Mouse (Mus musculus) large intestine, adult 2 months (tissue): ENCODE results near the gene Tnip1. TPM values are rescaled to one million over a fixed set of nuclear protein-coding genes. Genes with fewer than 3 reads are reported as not detected.
"Not testable (repeated sequence)": the region's sequence is repeated elsewhere in the genome, so short reads cannot be mapped to it uniquely, and the experiment has no call there.

Source experiments
- DNase-seq: peaks from one replicate; pipeline ENCODE4 v3.0.0-alpha.2; 2012; ENCODE audit warnings: low read depth, low spot score
- WGBS: fragments of 180-500 bp; shearing (Covaris S2); methylation state at CpG from one replicate; pipeline ENCODE4 v1.1.7; 2018; 5-methylcytosine and 5-hydroxymethylcytosine counted together
- polyA plus RNA-seq: library from polyadenylated mRNA; depleted of rRNA; stranded (reverse); fragments of >200 nt; gene quantifications from 2 replicates; pipeline ENCODE4 v1.2.3, GENCODE M21; 2012

The Tnip1 gene
- polyA plus RNA-seq, 1 experiment: 49.6 TPM

GRCm38 (mm10) chr11:54917461-54917860 is 45.3 kb downstream of the Tnip1 start:
- 91% methylated on average over 7 of the region's 7 CpGs for whole genome bisulfite sequencing
- no peak for DNase-seq

- WGBS: 88% methylated on average over 5 of the region's 5 CpGs
- DNase-seq: no peak
Measured at GRCm38 (mm10) chr11:54913841-54914240, 48.9 kb downstream of the Tnip1 start.

GRCm38 (mm10) chr11:54912503-54913316 is 50.0 kb downstream of the Tnip1 start:
- no peak for DNase-seq
- WGBS: 87% methylated on average over 9 of the region's 9 CpGs

- no peak for DNase-seq
- 84% methylated on average over 7 of the region's 7 CpGs for WGBS
Measured at GRCm38 (mm10) chr11:54911671-54912502, 50.8 kb downstream of the Tnip1 start.

GRCm38 (mm10) chr11:54911201-54911600 is 51.5 kb downstream of the Tnip1 start:
- DNase-seq: no peak
- 89% methylated on average over 3 of the region's 3 CpGs for WGBS

DNA sequence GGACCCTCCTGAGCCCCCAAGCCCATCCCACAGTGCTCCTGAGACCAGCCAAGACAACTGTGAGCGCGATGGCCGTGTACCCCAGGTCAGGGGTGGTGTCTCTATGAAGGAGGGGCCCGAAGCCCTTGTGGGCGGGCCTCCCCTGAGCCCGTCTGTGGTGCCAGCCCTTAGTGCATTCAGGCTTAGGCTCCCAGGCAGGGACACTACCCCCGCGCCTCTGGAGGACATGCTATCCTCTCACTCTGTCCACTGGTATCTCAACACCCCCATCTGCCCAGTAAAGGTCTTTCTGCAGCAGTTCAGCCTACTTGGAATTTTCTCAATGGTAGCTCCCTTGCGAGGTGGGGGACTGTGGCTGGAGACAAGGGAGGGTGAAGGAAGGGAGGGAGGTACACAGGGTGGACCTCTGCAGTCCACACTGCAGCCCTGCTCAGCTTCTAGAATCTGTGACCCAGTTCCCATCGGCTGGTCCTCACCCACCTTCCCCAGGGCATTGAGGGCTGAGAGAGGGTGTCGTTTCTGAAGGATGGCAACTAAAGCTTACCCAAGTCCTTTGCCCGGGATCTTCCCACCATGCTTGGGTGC is 52.5 kb downstream of the Tnip1 start:
- 85% methylated on average over 12 of the region's 12 CpGs for WGBS

DNA sequence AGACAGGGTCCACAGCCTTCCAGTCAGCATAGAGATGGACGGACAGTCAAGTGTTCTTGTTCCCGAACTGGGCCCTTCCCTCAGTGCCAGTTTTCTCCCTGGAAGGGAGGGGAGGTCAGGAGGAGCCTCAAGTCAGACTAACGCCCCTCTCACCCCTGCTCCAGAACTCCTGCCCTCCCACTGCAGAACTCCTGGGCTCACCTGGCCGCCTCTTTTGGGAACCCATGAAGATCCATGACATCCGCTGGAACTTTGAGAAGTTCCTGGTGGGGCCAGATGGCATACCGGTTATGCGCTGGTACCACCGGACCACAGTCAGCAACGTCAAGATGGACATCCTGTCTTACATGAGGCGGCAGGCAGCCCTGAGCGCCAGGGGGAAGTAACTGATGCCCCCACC is 53.4 kb downstream of the Tnip1 start:
- whole genome bisulfite sequencing: 93% methylated on average over 11 of the region's 11 CpGs

More for the DNA sequence above, 52.5 kb downstream of the Tnip1 start:
- no peak for DNase-seq

GRCm38 (mm10) chr11:54907259-54907658 is 55.5 kb downstream of the Tnip1 start:
- 85% methylated on average over 5 of the region's 5 CpGs for WGBS
- no peak for DNase-seq

More for the DNA sequence above, 53.4 kb downstream of the Tnip1 start:
- DNase-seq: no peak

DNA sequence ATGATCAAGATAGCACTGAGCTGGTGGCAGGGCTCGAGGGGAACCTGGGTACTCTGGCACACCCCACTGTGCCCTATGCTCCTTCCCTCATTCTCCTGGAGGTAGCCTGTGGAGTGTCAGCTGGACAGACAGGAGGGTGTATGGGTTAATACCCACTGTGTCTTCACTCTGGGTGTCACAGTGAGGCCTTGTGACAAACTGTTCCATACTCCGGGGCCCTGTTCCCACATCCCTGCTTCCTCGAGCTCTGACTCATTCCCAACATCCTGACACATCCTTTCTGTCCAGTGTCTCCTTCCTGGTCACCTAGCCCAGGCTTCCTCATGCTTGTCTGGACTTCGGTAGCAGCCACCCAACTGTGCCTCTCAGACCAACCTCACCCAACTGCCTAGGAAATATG is 56.3 kb downstream of the Tnip1 start:
- no peak for DNase-seq
- 45% methylated on average over 4 of the region's 4 CpGs for WGBS

DNA sequence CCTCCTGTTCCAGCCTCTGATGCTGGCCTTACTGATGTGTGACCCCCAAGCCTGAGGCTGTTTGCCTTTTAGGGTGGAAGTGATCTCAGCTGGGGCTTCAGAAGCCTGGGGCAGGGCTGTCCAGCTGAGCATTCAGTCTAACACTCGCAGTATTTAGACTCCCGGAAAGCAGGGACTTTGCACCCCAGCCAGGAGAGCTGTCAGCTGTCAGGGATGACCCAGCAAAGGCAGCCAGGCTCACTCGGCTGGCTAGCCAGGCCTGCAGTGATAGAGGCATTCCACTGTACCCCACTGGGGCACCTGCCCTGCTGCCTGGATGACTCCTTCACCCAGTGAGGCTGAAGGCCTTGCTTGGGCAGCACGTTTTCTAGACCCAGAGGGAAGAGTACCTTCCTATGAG is 56.8 kb downstream of the Tnip1 start:
- 28% methylated on average over 4 of the region's 4 CpGs for WGBS
- DNase-seq: no peak

- no peak for DNase-seq
- 88% methylated on average over 3 of the region's 3 CpGs for WGBS
Measured at GRCm38 (mm10) chr11:54905086-54905485, 57.6 kb downstream of the Tnip1 start.

DNA sequence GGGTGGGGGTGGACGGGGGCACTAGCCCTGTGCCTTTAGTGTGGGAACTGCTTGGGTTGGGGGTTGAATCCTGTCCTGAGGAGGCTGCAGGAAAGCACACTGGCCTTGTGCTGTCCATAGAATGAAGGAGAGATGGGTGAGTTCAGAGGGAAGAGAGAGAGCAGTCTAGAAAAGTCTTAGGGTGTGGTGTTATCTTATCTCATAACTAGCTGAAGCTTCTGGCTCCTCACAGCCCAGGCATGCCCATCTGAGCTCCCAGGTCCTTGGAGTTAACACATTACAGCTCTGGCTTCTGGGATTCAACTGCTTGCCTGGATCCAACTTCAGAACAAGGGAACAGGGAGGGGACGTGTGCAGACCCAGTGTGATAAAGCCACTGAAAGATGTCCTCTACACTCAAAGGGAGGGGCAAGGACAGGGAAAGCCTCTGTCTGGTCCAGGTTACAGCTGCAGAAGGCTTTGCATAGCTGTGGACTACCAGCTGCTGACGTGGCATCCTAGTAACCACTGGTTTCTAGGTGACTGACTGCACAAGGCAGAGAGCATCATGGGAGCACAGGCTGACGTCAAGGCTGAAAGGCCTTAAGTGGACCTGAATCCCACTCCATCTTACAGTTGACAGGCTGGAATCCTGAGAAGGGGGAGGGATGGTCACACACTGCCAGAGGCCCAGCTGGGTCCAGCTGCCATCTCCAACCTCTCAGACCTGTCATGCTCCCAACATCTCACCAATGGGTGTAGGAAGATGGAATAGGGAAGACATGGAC is 58.6 kb downstream of the Tnip1 start:
- DNase-seq: no peak
- WGBS: 77% methylated on average over 4 of the region's 4 CpGs

DNA sequence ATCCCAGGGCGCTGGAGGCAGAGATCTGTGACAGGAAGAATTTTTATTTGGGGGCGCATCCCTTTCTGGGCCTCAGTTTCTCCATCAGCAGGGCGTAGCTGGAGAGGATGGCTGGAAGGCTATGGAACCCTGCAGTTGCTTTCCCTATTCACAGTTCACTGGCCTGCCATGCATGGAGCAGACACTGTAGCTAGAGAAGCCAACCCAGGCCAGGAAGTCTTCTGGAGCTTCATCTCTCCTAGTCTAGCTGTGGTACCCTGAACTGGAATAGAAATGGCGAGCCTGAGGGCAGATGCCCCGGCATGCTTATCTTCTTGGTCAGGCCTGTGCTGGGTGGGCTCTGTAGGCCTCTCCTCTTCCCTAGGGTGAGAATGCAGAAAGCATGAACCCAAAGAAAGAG is 59.4 kb downstream of the Tnip1 start:
- 71% methylated on average over 5 of the region's 5 CpGs for WGBS
- DNase-seq: no peak

- WGBS: 15% methylated on average over 45 of the region's 45 CpGs
- no peak for DNase-seq
Measured at GRCm38 (mm10) chr11:54902333-54903323, 60.1 kb downstream of the Tnip1 start, which contains the start of gene Gpx3. Gpx3 (plus strand) TSS chr11:54902453.

- WGBS: 58% methylated on average over 4 of the region's 4 CpGs
- no peak for DNase-seq
Measured at GRCm38 (mm10) chr11:54899657-54900056, 63.1 kb downstream of the Tnip1 start.

GRCm38 (mm10) chr11:54897470-54897869 is 65.2 kb downstream of the Tnip1 start:
- 49% methylated on average over 5 of the region's 5 CpGs for WGBS
- DNase-seq: no peak

DNA sequence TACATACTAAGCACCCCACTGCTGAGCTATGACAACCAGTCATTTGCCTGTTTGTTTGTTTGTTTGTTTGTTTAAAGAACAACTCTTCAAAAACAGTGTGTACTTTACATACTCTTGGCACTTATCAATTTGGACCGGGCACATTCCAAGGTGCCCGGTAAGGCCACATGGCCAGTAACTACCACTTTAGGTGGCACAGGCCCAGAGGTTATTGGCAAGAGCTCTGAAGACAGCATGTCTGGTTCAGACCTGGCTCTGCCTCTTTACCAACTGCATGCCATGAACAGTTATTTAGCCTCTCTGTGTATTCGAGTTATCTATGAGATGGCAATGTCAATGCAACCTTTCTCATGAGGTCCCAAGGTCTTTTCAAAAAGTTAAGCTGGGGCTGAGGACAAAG is 66.1 kb downstream of the Tnip1 start:
- not testable (repeated sequence) for DNase-seq

DNA sequence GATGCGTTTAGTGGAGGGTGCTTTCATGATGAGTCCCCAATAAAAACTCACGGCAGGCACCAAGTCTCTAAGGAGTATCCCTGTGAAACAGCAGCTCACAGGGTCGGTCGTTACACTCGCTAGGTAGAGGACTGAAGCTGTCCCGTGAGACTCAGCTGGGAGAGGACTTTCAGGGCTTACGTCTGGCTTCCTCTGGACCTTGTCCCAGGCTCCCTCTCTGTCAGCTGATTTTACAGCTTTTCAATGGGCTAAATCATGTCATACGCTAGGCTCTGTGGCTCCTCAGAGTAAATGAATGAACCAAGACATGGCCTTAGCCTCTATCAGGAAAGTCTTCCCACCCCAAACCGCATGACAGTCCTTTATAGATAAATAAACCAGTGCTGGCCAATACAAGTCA is 68.1 kb downstream of the Tnip1 start:
- no peak for DNase-seq
- 43% methylated on average over 9 of the region's 9 CpGs for WGBS

More for the DNA sequence above, 66.1 kb downstream of the Tnip1 start:
- WGBS: 65% methylated on average over 3 of the region's 3 CpGs
